Mouse (Mus musculus): ENCODE measurements around the gene Fam114a1.
A peak's percentile ranks its signal among the peaks of the same experiment; 100 is the strongest.

Gene Fam114a1

DNA sequence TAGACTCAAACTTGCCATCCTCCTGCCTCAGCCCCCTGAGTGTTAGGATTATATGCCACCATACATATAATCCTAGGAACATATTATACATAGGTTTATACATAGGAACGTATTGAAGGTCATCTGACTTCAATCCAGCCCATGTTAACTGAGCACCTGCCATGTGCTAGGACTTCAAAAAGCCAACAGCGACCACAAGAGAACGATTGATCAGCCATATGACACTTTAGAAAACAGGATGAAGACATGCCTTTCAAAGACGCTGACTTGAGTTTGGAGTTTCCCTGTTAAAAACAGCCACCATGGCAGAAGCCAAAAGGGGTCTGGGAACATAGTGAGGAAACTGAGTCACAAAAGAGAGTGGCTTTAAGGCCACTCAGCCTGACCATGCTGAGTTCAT lies 35.4 kb downstream of the Fam114a1 start:
- DNase-seq (ENCODE audit: low read depth) = no peak

DNA sequence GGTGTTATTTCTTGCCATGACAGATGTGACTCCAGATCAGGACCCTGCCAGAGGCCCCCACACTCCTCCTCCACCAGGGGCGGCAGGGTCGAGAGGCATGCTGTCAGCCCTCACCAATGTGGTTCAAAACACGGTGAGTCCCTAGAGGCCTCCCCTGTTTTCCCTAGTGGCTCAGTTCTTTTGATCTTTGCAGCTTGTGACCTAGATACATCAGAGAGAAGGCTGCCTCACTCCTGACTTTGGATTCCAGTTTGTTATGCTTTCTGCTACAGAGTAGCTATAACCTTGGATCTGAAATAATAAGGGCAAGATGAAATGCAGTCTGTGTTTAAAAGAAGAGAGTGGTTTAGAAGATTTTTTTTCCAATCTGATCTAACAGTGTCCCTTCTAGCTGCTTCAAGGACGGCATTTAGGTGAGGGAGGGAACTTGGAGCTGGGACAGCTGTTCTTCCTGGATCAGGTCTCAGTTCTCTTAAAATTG lies 36.2 kb downstream of the Fam114a1 start:
- no peak for DNase-seq (ENCODE audit: low read depth)

DNA sequence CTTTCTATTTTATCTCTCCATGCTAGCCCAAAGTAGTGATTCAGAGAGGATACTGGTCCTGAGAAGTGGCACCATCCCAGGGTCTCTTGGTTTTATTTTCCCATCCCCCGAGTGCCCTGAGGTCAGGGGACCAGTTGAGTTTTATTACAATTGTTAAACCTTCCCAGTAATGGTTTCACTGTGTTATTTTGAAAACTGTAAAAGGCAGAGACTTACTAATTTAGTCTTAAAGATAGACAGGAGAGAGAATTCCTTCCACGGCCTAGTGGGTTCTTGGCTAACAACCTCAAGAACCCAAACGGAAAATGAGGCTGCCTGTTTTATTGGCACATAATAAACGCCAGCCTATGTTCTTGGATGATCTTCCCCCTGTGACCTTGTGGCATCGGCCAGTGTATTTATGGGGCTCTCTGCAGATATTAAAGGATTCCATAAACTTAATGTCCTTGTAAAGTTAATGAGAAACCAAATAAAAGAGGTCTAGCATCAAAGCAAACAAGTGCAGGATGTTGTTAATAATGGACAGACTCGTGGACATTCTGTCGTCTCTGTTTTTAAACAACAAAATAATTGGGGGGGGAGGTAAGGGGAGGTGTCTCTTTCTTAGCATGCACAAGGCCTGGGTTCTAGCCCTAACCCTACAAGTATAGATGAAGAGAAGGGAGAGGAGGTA lies 42.2 kb downstream of the Fam114a1 start:
- DNase-seq (ENCODE audit: low read depth) = no peak

DNA sequence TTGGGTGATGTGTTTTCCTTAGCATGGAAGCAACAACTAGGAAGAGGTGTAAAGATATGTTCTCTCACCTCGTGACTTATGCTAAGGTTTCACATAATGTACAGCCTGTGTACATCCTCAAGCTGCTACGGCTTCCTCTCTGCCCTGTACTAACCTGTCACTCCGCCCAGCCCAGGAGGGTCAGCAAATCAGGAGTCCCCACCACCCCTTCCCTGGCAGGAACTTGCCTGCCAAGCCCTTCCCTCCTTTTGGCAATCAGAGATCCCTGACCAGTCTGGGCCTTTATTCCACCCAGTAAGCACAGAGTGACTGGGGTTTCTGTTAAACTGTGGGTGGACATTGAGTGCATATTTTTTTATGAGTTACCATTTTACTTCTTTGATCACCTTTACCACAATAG lies 45.6 kb downstream of the Fam114a1 start:
- no peak for DNase-seq (ENCODE audit: low read depth)

DNA sequence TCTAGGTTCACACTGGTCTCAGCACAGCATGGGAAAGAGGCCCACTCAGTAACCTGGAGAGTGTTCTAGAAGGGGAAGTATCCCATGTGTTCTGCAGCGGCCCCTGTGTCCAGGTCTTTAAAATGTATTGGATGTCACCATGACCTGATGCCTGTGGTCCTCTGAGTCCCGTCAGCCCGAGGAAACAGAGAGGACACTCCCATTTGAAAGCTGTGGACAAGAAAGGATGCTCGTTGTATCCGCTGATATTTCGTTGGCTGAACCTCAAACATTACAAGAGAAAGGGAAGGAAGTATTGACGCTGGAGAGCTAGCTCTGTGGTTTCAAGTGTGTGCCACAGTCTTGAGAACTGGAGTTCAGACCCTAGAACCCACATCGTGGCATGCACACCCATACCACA lies 49.2 kb downstream of the Fam114a1 start:
- no peak for DNase-seq (ENCODE audit: low read depth)

DNA sequence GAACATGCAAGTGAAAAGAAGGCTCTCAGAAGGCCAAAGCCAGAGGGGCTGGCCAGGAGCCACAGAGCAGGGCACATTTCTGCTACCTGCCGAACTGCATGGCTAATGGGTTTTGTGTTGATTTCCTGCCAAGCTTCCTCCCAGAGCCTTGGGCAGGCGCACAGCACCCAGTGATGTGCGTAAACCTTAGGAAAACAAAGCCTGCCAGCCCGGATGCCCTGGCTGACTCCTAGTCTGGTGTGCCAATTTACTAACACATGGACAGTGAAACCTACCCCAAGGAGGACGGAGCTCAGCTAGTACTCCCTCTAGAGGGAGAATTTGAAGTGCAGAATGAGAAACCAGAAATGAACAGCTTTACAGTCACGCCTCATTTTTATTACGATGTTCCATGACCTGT lies 50.0 kb downstream of the Fam114a1 start:
- DNase-seq (ENCODE audit: low read depth) = no peak

DNA sequence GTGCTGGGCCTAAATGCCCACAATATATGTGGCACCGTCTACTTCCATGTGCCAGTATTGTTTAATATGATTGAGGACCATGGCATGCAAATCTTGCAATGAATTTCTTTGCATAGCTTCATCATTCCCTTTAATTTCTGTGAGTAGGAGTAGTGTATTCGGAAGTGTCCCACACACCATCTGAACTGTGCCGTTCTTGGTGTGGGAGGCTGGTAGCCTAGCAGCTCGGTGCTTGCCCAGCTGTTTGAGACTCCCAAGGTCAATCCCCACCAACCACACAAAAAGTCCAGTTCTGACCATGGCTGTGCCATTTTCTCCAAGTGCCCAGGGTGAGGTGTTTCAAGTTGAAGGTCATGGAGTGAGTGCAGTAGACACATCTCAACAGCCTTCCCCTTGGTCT lies 52.1 kb downstream of the Fam114a1 start:
- DNase-seq (ENCODE audit: low read depth) = no peak

DNA sequence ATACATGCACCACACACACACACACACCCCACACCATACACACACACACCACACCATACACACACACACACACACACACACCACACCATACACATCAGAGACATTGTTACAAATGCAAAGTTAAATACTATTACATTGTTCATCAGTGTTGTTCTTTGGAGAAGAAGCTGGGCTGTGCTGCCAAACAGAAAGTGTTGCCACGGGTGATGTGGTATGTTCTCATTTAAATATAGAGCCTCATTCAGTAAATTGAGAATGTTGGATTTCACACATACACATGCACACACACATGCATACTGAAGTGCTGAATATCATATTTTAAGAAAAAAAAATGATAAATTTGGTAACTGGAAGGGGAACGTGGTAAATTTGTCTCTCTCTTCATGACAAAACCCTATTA lies 54.8 kb downstream of the Fam114a1 start:
- no peak for DNase-seq (ENCODE audit: low read depth)

DNA sequence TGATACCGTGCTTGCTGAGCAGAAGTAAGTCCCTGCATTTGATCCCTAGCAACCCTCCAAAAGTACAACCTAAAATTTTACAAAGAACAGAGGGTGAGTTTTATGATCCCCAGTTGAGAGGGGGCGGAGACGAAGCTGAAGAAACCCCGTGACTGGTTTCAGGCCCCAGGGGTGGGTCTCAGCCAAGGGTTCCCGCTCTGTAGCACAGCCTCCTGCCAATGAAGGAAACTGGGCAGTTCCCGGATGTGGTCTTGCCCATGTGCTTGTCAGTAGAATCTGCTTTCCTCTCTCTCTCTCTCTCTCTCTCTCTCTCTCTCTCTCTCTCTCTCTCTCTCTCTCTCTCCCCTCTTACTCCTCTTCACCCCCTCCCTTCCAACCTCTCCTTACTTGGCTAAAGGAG lies 56.0 kb downstream of the Fam114a1 start:
- no peak for DNase-seq (ENCODE audit: low read depth)

DNA sequence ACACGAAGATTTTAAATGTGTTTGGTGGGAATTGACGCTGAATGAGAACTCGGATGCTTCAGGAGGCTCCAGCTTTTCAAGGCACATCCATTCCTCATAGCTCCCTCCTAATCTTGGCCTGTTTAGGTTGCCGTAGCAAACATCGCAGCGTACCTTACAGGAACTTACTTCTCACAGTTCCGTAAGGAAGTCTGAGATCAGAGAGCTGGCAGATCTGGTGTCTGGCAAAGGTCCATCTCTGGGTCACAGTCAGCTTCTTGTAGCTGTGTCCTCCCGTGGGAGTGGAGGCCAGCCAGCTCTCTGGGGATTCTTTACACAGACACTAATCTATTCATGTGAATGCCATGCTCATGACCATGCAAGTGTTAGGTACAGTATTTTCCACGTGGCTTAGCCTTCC lies 56.9 kb downstream of the Fam114a1 start:
- DNase-seq (ENCODE audit: low read depth) = no peak

DNA sequence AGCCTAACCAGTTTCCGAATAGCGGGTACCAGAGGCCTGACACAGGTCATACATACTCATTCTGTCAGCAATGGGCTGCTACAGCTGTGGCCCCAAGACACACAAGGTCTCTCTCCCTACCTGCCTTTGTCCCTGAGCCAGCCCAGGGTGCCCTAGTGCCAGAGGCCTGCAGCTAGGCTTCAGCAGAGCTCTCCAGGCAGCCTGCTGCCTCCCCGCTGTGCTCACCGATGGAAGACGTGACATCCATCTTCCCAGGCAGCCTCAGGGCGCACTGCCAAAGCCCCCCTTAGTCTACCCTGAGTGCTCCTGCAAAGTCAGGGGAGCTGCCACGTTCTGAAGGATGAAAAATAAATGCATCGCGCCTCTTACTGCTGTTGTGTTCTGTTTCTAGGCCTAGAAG lies 58.1 kb downstream of the Fam114a1 start:
- DNase-seq (ENCODE audit: low read depth) = no peak

DNA sequence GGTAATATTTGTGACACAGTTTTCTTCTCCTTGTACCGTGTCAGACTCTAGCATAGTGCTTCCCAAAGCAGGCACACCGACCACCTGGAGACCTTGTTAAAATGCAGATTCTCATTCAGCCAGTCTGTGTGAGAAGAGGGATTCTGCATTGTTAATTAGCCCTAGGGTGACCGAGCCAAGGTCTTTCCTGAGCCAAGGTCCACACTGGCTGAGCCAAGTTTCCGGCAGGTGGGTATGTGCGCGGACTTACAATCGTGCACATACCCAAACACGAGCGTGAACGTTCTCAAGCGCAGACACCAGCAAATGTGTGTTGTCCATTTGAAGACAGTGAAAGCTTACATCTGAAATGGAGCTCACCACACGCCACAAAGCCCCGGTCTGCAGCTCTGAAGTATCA lies 66.7 kb downstream of the Fam114a1 start:
- no peak for DNase-seq (ENCODE audit: low read depth)

DNA sequence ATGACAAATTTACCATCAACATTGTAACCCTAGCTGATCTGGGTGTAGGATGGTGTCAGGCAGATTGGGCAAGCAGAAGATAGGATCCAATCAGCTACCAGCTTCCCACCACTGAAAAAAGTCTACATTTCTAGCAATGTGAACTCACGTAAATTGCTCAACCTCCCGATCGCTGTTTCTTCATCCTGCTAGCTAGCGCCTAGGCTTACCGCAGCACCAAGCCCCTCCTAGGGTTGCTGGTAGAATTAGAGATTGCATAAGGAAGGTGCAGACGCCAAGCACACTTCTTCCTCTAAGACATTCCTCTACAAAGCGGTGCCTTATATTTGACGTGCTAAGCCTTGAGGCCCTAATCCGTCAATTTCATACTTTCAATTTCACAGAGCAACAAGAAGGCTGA lies 68.4 kb downstream of the Fam114a1 start:
- DNase-seq (ENCODE audit: low read depth) = peak; percentile 51

DNA sequence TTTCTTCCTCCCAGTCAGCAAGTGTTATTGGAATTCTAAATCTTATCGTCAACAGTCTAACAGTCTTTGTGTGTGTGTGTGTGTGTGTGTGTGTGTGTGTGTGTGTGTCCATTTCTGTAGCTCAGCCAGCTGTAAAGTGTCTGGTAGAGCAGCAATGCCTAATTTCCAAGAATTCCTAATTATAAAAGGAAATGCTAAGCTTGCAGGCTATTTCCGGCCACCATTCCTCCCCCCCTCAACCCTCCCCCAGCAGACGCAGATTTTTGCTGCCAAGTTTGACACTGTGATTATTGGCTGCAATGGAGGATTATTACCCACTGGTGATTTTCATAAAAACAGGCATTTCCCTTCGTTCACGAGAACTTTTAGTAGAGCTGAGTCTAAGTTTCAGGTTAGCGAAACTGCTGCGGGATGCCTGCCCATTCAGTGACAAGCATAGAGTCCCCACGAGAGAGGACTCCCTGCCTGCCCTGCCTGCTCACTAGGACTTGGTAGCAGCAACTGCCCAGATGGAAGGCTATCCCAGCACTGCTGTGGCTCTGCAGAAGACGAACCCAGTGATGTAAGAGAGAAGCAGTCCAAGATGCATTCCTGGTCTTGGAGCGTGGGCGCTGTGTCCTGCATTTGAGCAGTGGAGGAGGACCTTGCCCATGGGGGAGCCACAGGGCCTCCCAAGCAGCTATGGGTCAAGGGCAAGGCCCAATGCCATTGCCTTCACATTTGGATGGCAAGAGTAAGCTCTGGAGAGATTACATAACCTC lies 69.1 kb downstream of the Fam114a1 start:
- DNase-seq (ENCODE audit: low read depth) = peak; percentile 16

DNA sequence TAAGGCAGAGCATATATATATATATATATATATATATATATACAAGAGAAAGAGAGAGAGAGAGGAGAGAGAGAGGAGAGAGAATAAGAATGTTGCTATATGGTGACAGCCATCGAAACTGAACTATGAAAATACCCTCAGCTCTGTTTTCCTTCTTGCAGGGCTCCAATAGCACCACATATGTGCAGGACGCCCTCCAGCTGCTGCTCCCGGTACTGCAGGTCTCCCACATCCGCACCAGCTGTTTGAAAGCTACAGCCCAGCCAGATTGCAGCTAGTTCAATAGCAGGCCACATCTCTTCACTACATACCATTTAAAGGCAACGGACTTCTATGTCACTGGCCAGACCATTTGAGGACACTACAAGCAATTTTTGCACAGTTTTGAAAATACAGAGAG lies 70.6 kb downstream of the Fam114a1 start:
- no peak for DNase-seq (ENCODE audit: low read depth)

DNA sequence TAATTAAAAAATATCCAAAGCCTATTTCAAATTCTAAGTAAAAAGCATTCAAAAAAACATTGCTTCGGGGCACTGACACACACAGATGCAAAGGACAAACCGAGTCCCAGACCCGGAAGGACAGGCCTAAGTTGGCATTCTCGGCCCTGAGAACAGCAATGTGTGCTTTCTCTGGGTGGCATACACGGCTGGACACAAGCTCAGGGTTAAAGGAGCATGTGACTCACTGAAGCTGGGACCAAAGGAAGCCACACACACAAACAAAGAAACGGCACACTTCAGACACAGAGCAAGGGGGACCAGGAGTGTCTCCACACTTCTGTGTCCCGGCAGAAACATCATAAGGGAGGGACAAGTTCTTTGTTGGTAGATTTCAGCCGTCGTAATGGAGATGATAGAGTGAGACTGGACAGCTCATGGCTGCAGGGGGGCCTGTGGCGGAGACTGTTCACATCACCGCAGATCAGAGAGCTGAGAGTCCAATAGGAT lies 73.6 kb downstream of the Fam114a1 start:
- no peak for DNase-seq (ENCODE audit: low read depth)

DNA sequence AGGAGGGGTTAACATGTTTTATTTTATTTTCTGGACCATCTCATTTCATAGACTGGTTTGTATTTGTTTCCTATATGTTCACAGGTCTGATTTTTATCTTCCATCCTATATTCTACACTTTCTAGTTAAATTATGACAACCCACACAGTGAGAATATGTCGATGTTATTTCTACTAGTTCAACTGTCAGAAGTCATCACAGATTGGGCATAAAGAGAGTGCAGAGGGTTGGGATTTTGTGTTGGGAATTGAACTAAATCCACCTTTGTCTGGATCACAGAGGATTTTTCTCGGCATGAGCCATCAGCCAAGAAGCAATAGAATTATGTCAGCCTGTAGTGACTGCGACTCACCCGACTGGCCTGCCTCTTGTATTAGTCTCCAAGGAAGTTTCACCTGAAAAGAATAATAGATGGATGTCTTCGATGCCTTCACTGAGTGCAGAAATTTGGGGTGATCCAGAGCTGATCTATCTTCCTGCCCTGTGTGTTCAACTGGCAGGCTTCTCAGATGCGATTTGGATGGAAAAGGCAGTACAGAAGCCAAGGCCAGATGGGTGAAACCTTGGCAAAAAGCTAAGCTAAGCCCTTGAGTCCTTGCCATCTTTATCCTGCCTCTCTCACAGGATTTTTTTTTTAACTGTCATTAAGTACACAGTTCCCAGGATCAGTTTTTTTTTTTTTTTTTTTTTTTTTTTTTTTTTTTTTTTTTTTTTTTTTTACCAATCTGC lies 75.9 kb downstream of the Fam114a1 start:
- peak; percentile 31 for DNase-seq (ENCODE audit: low read depth)

DNA sequence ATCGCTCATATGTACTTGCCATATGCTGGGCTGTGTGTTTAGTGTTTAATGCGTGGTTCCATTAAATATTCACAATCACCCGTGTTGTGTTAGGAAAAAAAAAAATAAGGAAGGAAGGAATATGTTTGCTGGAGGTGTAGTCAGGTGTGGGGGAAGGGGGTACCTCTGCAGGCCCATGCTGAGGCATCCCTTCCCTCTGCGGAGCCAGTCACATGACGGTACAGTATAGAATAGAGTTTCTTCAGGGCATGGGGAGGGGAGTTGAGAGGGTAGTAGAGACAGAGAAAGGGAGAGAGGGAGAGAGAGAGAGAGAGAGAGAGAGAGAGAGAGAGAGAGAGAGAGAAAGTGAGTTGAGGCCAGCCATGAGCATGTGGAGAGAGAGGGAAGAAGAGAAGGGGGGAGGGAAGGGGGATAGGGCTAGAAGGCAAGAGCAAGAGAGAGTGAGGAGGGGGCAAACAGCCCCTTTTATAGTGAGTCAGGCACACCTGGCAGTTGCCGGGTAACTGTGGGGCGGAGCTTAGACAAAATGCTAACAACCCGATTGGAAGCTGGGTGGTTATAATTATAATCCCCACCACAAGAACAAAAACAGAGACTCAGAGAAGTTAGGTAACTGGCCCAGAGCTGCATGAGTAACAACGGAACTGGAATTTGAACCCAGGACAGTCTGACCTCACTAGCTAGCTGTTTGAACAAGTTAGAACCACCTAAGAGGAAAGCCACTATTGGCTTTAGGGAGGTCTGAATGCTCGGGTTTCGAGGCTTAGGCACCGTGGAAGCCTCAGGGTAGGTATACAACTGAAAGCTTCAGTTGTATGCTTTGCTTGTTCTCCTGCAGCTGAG lies 76.8 kb downstream of the Fam114a1 start:
- DNase-seq (ENCODE audit: low read depth) = peak; percentile 13

DNA sequence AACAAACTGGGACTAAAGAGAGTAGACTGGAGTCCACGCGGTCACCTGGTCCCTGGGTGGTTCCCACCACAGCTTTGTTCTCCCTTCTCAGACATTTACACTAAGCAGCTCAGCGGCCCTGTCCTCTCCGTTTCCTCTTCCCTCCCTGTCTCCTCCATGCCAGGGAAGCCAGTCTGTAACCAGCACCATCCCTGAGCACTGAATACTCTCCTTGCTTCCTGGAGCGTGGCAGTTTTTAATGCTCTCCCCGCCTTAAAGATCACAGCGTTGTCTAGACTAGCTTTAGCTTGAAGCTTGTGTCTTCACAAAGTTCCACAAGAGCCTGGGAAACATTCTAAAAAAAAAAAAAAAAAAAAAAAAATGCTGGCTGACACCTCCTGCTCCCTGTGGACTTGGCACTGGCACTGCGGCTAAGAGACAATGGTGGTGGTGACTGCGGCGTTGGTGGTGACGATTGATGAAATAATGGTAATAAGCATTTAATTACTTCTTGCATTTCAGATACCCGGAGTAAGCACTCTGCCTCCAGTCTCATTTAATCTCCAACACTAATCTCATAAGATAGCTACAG lies 77.5 kb downstream of the Fam114a1 start:
- no peak for DNase-seq (ENCODE audit: low read depth)

DNA sequence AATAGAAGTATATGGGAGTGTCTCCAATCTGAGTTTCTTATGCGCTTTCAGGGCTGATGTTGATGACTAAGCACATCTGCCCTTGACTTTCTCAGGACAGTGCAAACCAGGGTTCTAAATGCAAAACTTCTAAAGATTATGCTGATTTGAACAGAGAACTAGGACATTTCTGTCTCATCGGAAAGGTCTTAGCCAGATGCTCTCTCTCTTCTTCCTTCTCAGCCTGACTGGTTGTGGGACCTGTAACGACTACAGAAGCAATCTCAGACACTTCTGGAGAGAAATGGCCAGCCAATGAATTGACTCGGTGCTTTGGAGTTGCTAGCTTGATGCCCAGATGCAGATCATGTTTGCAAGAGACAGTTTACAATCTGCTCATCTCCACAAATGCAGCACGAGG lies 80.0 kb downstream of the Fam114a1 start:
- DNase-seq (ENCODE audit: low read depth) = no peak

DNA sequence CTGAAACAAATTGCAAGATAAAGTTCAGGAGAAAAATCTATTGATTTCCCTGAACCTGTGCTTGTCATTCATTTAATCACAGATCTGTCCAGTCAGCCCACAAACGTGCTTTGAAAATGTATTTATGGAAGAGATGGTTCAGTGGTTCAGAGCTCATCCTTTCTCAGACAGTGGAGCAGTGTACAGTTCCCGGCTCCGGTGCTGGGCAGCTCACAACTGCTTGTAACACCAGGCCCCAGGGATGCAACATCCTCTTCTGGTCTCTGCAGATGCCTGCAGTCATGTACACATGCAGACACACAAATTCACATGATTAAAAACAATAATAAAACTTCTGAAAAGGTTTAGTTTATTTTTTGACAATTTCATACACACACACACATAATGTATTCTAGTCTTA lies 81.6 kb downstream of the Fam114a1 start:
- DNase-seq (ENCODE audit: low read depth) = no peak

DNA sequence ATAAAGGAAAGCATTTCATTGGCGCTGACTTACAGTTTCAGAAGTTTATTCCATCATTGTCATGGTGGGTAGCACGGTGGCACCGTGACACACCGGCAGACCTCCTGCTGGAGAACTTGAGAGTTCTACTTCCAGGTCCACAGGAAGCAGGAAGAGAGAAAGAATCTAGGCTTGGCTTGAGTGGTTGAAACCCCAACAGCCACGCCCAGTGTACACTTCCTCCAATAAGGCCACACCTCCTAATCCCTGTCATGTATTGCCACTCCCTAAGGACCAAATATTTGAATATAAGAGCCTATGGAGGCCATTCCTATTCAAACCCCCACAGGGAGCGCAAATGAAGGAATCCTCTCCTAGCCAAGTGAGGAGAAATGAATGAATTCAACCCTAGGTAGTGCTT lies 87.7 kb downstream of the Fam114a1 start:
- DNase-seq (ENCODE audit: low read depth) = no peak

All from fibroblast of lung, adult 2 months (primary cell).